Mouse (Mus musculus) retina, embryonic 14.5 days (tissue): Measurements from ENCODE around the gene Rgmb.

Source experiments
- DNase-seq: peaks from one replicate; pipeline ENCODE4 v3.0.0-alpha.2; 2015; ENCODE audit warnings: low spot score

Gene Rgmb

DNA sequence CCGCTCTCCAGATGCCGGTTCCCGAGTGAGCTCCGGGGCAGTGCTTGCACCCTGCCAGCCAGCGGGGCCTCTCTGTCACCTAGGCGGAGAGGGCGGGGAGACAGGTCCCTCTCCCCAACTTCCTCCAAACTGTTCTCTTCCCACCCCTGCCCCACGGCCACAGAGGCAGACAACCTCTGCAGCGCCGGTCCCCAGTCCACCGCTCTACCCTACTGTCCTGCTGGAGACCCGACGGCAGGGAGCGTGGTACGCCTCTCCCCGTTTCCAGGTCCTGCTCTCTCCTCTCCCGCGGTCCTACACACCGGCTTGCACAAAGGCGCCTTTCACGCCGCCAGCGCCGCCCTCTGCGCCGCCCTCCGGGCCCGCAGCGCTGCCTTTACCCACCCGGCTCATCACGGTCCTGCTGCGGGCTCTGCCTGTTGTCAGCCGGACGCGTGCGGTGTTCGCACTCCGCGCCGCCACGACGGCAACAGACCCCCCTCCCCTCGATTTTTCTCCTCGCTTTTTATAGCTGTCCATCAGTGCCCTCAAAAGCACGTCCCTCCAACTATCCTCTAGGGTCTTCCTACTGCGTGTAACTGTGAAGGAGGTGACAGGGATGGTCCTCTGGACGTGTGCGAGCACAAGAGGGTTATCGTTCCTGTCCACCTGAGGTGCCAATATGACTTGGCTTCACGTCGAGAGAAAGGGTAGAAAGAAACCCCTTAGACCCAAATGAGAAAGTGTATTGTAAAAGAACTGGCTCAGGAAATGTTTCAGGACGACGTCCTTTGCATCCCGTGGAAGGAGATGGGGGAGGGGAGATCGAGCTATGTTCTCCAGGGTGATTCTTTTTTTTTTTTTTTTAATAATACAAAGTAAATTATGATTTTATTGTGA, at the start of gene Rgmb:
TSS of gene Rgmb (minus strand) at position 274 of the 879 bp plus-strand sequence.
- peak; percentile 67 for DNase-seq

DNA sequence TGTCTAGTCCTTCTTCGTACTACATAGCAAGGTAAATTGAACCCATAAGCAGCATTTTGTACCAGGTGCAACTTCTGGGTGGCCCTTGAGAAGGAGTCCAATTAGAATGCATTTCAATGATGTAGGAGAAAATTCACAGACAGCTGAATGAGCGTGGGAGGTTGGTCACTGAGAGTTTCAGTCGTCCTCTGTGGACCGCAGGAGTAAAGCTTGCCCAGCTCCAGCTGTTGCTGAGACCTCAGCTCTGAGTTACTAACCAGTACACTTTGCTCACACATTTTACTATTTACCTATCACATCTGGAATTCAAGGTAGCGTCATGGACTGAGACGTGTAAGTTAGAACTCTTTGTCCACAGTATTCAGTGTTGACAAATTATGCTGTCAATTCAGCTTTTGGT, 43.9 kb upstream of the Rgmb start:
- DNase-seq, result no peak

DNA sequence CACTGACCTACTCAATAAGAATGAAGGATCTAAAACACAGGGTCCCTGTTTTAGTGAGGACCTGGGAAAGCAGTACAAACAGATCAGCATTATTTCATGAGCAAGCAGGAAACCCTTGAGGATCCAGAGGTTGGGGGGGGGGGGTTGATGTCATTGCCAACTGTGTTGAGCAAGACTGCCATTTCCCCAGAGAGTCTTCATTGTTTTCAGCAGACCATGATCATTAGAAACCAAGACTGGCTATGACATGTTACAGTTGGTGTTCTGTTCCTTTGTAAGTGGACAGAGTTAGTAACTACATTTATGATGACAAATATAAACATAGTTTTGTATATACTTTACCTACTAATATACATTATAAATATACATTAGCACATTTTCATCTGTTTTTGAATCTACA, 41.3 kb upstream of the Rgmb start:
- no peak for DNase-seq

DNA sequence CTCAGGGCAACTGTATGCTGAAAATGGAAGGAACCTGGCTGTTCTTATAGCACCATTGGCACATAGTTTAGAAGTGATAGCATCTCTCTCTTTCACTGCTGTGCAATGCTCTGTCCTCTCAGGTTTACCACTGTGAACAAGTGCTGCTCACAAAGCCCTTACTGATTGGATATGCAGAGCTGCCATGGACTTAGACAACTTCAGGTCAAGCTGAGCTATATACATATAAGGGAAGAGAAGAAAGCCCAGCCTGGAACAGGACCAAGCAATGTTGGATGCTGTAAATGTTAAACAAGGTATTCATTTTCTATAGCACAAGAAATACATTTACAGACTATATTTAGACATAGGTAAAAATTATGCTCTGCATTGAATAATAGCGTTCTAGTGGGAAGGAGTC, 34.4 kb upstream of the Rgmb start:
- no peak for DNase-seq

DNA sequence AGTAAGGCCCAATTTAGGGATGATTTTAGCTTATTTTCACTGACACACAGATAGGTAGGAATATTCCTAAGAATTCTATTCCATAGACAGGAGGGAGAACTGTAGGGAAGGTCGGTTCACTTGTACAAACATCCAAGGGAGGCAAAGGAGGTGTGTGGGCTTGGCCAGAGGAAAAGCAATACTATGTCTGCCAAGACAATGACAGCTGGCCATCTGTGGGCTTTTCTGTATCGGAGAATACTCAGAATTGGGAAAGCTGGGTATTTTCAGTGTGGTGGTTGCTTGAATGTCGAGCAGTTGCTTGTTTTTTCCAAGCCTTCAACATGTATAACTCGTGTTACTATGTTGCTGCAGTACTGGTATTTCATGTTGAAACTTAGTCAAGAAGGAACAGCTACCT, 31.5 kb upstream of the Rgmb start:
- no peak for DNase-seq

DNA sequence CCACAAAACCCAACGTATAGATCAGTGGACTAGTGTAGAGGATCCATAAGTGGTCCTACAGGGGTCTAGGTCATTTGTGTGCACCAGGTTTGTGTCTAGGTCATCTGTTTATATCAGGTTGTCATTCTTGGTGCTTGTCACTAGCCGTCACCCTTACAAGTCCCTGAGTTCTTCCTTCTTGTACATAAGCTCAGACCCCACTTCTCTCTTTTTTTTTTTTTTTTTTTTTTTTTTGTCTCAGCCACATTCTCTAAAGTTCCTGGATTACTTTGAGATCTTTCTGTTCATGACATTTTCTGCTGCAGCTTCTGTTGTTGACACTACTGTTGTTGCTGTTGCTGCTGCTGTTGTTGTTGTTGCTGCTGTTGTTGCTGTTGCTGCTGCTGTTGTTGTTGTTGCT, 22.3 kb upstream of the Rgmb start:
- DNase-seq, result no peak

DNA sequence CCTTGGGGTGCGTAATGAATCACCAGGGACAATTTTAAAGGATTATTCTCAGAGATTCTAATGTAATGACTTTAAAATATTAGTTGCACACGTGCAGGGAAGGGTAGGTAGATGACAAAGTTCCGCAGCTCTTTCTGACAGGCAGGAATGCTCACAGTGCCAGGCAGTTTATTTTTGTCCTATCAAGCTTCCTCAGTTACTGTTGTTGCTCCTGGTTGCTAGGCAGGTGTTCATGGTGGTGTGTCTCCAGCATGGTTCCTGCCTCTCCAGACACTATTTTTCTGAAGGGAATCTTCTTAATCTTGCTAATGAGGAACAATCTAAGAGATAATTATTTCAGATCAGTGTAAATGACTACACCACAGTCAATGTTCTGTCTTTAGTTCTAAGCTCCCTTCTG, 19.7 kb upstream of the Rgmb start:
- no peak for DNase-seq

DNA sequence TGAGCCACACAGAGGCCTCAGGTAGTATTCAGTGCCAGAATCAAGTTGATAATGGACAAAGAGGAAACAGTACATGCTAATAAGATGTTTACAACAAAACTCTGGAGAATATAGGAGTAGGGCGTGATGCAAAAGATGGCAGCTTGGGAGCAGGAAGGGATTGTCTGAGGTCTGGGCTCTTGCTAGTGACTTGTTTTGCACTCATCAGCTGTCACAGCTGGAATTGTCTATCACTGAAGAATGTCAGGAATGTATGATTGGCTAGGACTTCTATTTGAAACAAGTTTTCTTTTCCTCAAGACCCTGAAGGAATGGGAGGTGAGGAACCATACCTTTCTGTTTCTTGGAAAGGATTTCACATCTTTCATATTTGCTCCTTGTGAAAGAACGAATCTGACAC, 10.6 kb upstream of the Rgmb start:
- no peak for DNase-seq

DNA sequence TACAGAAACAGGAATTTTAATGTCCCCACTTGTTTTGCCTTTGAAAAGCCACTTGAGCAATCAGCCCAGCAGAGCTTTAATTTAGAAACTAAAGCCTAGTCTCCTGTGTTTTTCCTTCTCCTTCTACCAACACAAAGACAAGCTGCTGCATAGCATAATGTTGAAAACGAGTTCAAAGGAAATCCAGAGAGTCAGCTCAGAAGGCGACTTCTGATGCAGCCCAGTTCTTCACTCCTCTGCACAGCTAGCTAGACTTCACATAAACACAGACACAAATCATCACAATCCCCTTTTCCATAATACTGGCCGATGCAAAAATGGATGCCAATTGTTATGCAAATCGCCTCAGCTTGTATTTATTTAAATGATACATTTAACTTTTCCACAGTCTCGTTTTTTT, 1.6 kb upstream of the Rgmb start:
- DNase-seq, result no peak

DNA sequence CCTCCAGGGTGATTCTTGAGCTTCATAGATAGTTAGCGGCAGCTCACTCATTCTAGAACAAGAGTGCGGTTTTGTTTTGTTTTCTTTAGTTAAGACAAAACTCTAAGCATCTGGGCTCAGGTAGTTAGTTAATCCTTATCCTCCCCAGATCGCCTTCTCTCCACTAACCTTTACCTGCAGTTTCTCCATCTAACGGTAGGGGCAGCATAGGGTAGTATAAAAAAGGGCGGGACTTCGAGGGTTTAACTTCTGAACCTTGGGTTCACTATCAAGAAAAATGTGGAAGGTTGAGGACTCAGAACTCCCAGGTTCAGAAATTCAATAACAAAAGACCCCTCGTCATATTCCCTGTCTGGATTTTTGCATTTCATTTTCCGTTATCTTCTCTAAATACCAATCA, 971 bp upstream of the Rgmb start:
- peak; percentile 79 for DNase-seq

DNA sequence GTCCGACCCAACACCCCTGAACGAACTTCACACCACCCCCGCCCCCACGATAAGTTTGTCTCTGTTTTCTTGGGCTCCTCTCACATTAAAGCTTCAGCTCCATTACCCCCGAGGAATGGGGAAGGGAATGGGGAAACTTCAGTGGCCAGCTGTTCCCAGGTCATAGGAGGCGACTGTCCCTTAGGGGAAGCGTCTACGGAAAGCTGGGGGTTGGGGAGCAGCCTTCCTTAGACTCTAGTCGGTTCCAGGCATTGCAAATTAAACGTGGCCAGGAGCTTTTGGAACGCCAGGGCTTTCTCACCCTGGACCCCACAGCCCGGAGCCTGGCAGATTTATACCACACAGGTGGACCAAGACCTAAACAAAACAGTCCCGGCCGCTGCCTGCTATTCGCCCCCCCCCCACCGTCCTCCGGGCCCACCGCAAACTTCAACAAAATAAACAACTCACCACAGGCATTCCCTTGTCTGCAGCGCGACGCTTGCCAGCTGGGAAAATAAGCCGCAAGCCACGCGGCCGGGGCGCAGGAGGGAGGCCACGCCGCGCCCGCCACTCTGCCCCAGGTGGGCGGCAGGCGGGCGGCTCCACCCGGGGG, 571 bp downstream of the Rgmb start:
- DNase-seq, result peak; percentile 53

DNA sequence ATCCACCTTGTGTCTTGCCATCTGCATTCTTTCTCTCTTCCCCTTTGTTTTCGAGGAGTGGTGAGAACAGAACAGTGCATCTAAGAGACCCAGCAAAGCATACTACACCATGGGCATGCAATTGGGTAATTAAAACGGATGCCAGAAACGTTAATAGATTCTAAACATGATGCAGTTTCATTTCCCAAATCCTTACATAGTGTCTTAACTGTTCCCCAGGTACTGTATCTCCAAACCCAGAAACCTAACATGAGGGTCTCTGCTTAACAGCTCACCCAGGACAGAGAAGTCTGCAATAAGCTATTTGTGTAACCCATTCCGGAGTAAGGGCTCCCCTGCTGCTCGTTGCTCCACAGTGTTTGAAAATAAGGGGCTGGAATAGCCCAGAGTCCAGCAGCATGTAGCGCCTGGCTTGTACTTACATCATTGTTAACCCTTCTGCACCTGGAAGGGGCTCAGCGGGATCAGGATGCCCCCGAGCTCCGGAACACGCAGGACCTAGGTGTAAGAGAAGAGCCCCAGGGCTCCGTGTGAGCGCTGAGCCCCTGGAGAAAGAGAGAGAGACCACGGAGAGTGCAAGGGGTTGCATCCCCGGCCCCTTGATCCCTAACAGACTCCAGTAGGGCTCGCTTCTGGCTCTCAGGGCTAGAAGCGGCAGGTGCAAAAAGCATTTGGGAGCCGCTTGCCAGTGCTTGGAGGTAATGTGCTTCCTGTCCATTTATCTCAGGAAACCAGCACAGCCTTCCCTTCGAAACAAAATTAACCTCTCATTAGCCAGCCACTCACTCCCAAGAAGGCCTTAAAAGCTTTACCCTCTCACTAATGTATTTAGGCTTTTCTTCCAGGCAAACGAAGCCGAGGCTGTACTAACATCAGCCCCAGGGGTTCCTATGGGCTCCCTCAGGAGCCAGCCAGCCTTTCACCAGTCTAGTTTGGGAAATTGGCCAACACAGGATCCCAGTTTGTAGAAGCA, 1.4 kb downstream of the Rgmb start:
- peak; percentile 57 for DNase-seq

DNA sequence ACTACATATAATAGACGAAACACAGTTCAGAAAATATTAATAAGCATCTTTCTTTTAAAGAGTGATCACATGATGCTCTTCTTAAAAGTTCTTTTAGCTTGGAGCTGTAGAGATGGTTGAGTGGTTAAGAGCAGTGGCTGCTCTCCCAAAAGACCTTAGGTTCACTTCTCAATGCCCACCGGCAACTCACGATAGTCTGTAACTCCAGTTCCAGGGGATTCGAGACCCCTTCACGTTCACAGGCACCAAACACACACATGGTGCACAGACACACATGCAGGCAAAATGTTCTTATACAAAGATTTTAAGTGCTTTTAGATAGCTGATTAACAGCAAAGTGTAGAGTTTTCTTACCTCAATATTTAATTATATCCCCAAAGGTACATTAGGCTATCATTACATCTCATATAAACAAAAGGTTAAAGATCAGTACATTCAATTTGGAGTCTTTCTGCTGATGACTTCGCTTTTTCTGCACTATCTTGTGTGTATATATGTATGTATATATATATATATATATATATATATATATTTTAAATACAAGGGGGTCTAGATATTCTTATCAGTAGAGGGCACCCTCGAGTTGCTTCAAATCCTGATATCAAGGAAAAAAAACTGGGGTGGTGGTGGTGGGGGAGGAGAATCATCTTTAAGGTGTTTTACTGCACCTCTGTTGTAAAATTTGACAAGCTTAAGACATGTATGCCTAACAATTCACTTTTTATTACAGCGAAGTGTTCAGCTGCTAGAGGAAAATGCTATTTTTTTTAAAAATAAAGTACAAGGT, 2.5 kb downstream of the Rgmb start:
- DNase-seq, result peak; percentile 66

DNA sequence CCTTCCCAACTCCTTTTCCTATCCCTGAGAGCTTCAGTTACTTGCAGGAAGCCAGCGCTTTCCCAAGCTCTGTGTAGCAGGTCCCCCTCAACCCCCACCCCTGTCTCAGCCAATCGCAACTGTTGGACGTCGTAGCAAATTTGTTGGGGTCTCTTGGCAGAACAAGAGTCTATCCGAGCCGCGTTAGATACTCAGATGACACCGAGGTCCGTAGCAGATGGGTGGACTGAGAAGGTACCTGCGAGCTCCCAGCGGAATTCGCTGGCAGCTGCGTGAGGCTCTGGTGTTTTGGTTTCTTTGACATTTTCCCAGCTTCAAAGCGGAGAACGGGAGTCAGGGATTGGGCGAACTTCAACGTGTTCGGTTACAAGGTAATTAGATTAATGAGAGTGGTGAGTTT, 3.9 kb downstream of the Rgmb start:
- no peak for DNase-seq

DNA sequence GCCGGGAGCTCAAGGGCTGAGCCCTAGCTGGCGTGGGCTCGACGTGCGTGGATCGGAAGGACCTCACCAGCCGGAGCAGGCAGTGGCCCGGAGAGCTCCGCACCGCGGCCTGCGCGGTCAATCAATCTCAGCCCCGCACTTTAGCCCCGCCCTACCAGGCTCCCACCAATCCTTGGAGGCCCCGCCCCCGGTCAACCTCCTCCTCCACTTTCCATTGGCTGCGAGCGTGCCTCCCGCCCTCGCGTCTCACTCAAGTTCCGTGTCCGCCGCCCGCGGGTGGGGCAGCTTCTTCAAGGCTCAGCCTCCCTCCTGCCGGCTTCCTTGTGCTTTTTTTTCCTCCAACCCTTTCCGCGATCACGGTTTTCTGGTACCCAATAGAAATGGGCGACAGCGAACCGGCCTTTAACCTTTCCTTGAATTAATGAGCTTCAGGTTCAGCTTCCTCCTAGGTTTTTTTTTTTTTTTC, 4.4 kb downstream of the Rgmb start:
- DNase-seq, result peak; percentile 98

DNA sequence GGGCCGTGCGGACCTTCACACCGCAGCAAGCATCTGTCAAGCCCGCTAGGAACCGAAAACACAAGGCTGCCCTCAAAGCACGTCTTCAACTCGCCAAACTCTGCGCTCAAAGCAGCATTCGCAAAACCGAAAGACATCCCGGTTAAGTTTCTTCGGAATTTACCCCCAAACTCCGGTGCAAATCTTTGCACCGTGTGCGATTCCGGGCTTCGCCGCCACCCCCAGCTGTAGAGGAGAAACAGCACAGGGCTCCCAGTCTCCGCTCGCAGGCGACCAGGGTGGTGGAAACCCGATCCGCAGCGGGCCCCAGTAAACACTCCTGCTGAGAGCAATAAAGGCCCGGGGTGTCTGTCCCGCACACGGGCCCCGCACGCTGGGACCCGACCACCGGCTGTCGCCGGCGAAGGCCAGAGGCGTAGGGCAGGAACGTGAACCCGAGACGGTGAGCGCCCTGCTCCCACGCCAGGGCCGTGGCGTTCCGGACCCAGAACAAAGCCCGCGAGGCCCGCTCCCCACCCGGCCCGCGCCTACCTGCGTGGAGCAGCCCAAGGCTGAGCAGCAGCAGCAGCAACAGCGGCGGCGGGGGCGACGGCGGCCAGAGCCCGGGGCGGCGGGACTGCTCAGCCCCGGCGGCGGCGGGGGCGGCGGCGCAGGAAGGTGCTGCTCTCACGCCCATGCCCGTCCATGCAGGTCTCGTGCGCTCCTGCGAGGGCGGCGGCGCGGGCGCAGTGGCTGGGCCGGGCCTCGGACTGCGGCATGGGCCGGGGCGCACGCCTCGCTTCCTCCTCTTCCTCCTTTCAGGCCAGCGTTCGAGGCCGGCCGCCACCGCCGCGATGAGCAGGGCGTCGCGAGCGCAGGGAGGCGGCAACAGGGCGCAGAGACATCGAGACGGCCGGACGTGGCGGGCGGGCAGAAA, 5.1 kb downstream of the Rgmb start:
- DNase-seq, result peak; percentile 53

DNA sequence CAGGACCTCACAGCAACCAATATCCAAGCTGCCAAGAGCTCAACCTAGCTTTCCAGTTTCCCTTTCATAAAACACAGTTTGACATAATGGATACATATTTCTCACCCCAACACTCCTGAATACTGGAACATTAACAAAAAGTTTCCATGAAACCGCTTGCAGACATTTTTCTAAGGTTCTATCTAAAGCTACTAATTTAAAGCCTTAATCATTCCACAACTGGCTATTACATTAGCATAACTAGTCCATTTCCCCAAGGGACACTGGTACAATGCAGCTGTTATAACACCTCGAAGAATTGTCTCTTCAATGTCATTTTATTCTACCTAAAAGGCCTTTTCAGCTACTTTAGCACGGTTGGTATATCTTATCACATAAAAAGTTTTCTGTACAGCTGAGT, 6.0 kb downstream of the Rgmb start:
- peak; percentile 27 for DNase-seq

DNA sequence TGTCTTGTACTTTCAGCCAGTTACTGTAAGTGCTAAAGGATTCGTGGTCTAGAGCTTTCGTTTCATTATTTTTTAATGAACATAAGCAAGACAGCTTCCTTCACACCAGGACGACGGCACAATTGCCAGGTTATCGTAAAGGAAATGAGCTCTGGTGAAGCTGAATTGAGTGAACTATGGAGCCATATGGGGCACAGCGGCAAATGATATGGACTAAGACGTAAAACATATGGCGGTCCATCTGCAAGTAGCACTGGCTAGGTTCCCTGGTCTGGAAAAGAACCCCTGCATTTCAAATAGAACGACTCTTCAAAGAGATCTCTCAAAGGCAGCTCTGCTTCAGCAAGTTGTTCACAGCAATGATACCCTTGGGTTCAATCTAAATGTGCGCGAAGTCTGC, 6.5 kb downstream of the Rgmb start:
- no peak for DNase-seq

DNA sequence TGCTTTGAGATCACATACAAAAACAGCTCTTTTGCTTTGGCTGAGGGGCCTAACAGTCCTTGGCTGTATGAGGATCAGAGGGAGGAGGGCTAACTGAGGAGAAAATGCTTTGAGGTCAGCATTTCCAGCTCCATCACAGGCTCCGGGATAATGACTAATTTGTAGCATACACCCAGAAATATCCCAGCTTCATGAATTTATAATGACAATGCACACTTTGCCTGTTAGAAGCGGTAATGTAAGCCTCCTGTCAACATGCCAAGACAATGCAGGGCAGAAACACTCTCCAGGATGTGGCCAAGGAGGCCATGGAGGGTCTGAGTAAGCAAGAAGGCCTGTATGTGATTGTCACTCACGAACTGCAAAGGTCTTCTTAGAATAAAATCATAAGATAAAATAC, 7.0 kb downstream of the Rgmb start:
- no peak for DNase-seq

DNA sequence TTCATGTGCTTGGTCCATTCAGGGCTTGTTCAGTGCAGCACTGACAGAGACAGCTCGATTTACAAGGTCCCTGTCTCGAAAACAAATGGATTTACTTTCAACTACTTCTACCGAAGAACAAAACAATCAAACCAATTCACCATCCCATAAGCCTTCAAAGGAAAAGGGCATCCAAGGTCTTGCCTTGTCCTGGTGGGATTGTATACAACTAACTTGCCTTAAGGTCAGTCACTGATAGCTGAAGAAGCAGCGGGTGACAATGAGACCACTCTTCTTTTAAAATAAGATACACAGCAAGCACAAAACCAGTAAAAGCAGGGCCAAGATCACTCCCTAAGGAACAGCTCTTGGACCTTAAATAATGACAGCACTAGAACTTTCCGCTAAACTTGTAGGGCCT, 7.6 kb downstream of the Rgmb start:
- DNase-seq, result no peak

DNA sequence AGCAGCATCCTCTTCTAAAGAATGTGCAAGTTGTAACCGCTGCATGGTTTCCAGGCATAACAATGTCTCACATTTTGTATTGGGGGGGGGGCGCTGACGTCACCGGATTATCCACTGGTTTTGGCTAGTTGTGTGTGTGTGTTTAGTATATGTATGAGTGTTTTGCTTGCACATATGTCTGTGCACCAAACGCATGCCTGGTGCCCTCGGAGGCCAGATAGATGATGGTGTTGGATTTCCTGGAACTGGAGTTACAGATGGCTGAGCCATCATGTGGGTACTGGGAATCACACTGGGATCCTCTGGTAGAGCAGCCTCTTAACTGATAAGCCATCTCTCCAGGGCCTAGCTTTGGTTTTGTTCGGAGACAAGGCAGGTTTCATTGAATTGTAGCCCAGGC, 8.5 kb downstream of the Rgmb start:
- no peak for DNase-seq
